Mouse (Mus musculus) embryonic facial prominence, embryonic 12.5 days (tissue): Measurements from ENCODE around the gene Trim67. TPM values are rescaled to one million over a fixed set of nuclear protein-coding genes. Genes with fewer than 3 reads are reported as not detected.

Source experiments
- ATAC-seq: fragments of 200-750 bp; cut with Nextera tagmentation; 2 replicates; pipeline ENCODE4 v1.8.0; 2017; ENCODE audit not compliant: insufficient number of reproducible peaks, insufficient read depth, low FRiP score, low TSS enrichment
- H3K27ac ChIP-seq: fragments of 300-500 bp; sonication (generic); 2 replicates; pipeline ENCODE4 v1.5.1; 2016; ENCODE audit warnings: mild to moderate bottlenecking
- H3K27me3 ChIP-seq: fragments of 300-500 bp; sonication (generic); 2 replicates; pipeline ENCODE4 v1.6.1; 2016; ENCODE audit warnings: mild to moderate bottlenecking, moderate library complexity
- H3K36me3 ChIP-seq: fragments of 300-500 bp; sonication (generic); 2 replicates; pipeline ENCODE4 v1.6.1; 2016; ENCODE audit warnings: mild to moderate bottlenecking
- H3K4me1 ChIP-seq: fragments of 300-500 bp; sonication (generic); 2 replicates; pipeline ENCODE4 v1.6.1; 2016
- H3K4me2 ChIP-seq: fragments of 300-500 bp; sonication (generic); replicated peaks from 2 replicates; pipeline ENCODE4 v1.6.1; 2016; ENCODE audit warnings: mild to moderate bottlenecking, moderate library complexity
- H3K4me3 ChIP-seq: fragments of 300-500 bp; sonication (generic); 2 replicates; pipeline ENCODE4 v1.5.1; 2016; ENCODE audit warnings: mild to moderate bottlenecking
- H3K9ac ChIP-seq: fragments of 300-500 bp; sonication (generic); 2 replicates; pipeline ENCODE4 v1.6.1; 2016; ENCODE audit warnings: mild to moderate bottlenecking, moderate library complexity
- H3K9me3 ChIP-seq: fragments of 300-500 bp; sonication (generic); 2 replicates; pipeline ENCODE4 v1.6.1; 2016; ENCODE audit warnings: mild to moderate bottlenecking, moderate library complexity
- WGBS: fragments of 180-500 bp; shearing (Covaris S2); methylation state at CpG from one replicate; pipeline ENCODE4 v1.1.7; 2016; 5-methylcytosine and 5-hydroxymethylcytosine counted together
- polyA plus RNA-seq: library from polyadenylated mRNA; unstranded; fragments of >200 nt; fragmentation: Nextera tagmentation; extraction: Ambion mirVana; gene quantifications from 2 replicates; pipeline ENCODE4 v1.2.1, GENCODE M21; 2016

The Trim67 gene
- polyA plus RNA-seq, 1 experiment from 2014 or later, result 1.00 TPM

GRCm38 (mm10) chr8:124772389-124772788 is 20.5 kb upstream of the Trim67 start:
- WGBS, result 53% methylated on average over 2 of the region's 2 CpGs
- no peak for ATAC-seq
- H3K9ac ChIP-seq, result no peak overlapping the region

DNA sequence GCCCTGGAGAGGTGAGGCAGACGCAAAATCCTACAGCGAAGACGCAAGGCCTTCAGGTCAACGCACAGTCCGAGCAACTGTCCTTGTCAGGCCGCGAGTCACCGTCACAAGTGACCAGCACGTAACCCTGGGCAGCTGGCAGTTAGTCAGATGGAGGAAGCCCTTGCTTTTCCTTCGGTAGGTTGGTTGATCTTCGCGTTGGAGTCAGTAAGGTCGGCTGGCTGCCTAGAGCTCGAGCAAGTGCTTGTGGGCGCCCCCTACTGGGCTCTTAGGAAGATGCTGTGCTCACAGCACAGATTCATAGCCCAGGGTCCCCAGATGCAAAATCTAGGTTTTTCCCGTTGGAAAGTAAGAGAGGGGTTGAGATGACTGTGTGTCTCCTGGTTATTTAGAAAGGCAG is 17.2 kb upstream of the Trim67 start:
- no peaks in the 10 kb centered on the region for H3K27me3 ChIP-seq
- no peaks in the 10 kb centered on the region for H3K36me3 ChIP-seq
- WGBS, result 10% methylated on average over 16 of the region's 16 CpGs
- peak overlapping the region; percentile 37 for H3K4me2 ChIP-seq
- H3K27ac ChIP-seq, result no peak overlapping the region
- peaks cover 4% of the 10 kb centered on the region; the same call in 1 of the 2 replicates for H3K4me1 ChIP-seq
- no peaks in the 10 kb centered on the region for H3K9me3 ChIP-seq
- H3K4me3 ChIP-seq, result no peak overlapping the region
- ATAC-seq, result no peak
- H3K9ac ChIP-seq, result no peak overlapping the region

More at GRCm38 (mm10) chr8:124772389-124772788, 20.5 kb upstream of the Trim67 start:
- H3K4me1 ChIP-seq, result no peaks in the 10 kb centered on the region
- H3K36me3 ChIP-seq, result no peaks in the 10 kb centered on the region
- no peaks in the 10 kb centered on the region for H3K9me3 ChIP-seq
- no peak overlapping the region for H3K4me3 ChIP-seq
- no peak overlapping the region for H3K27ac ChIP-seq
- no peak overlapping the region for H3K4me2 ChIP-seq
- H3K27me3 ChIP-seq, result no peaks in the 10 kb centered on the region

- Histone ChIP-seq H3K36me3 (no peaks in the 10 kb centered on the region), H3K27ac (no peak overlapping the region), H3K9me3 (no peaks in the 10 kb centered on the region), H3K4me3 (no peak overlapping the region), H3K27me3 (no peaks in the 10 kb centered on the region), H3K4me1 (peaks cover 4% of the 10 kb centered on the region; the same call in 1 of the 2 replicates), H3K9ac (no peak overlapping the region), H3K4me2 (no peak overlapping the region)
- 19% methylated on average over 7 of the region's 7 CpGs for WGBS
- ATAC-seq, result no peak
Observed at GRCm38 (mm10) chr8:124780236-124780635, 12.7 kb upstream of the Trim67 start.

DNA sequence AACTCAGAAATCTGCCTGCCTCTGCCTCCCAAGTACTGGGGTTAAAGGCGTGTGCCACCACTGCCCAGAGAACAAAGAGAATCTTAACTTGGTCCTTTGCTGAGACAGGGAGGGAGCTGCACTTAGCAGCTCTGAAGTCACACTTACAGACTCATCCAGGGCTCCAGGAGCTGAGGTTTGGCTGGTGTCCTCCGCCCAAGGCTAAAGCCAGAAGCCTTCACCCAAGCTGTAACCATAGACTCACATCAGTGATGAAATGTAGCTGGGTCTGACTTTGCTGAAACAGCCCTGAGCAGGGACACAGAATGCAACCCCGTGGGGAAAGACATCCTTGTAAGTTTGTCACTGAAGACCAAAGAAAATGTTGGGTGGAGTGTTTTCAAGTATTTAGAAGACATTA is 10.5 kb upstream of the Trim67 start:
- Histone ChIP-seq H3K36me3 (no peaks in the 10 kb centered on the region), H3K4me2 (no peak overlapping the region), H3K27me3 (no peaks in the 10 kb centered on the region), H3K9me3 (no peaks in the 10 kb centered on the region), H3K27ac (no peak overlapping the region), H3K4me1 (peaks cover 4% of the 10 kb centered on the region; the same call in 1 of the 2 replicates), H3K9ac (no peak overlapping the region), H3K4me3 (no peak overlapping the region)
- 76% methylated on average over 3 of the region's 3 CpGs for WGBS
- ATAC-seq, result no peak

DNA sequence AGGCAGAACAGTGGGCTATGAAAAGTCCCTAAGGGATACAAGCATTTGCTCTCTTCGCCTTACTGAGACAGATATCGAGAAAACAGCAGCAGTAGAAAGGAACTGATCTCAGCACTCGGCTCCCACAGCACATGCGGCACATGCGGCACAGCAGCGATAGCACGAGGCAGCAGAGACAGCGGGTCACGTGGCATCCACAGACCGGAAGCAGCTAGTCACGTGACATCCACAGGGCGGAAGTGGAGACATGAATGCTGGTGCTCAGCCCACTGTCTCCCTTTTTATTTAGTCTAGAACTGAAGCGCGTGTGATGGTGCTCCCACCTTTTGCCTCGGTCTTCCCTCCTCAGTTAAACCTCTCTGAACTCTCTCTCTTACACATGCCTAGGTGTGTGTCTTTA is 9.7 kb upstream of the Trim67 start:
- no peaks in the 10 kb centered on the region for H3K9me3 ChIP-seq
- H3K27ac ChIP-seq, result no peak overlapping the region
- no peak overlapping the region for H3K4me3 ChIP-seq
- peaks cover 4% of the 10 kb centered on the region; the same call in 1 of the 2 replicates for H3K4me1 ChIP-seq
- H3K4me2 ChIP-seq, result no peak overlapping the region
- H3K9ac ChIP-seq, result no peak overlapping the region
- H3K27me3 ChIP-seq, result no peaks in the 10 kb centered on the region
- H3K36me3 ChIP-seq, result no peaks in the 10 kb centered on the region
- no peak for ATAC-seq
- 85% methylated on average over 15 of the region's 15 CpGs for WGBS

- no peaks in the 10 kb centered on the region for H3K36me3 ChIP-seq
- H3K9ac ChIP-seq, result no peak overlapping the region
- H3K4me2 ChIP-seq, result no peak overlapping the region
- H3K4me1 ChIP-seq, result peaks cover 4% of the 10 kb centered on the region; the same call in 1 of the 2 replicates
- no peaks in the 10 kb centered on the region for H3K27me3 ChIP-seq
- WGBS, result 89% methylated on average over 13 of the region's 13 CpGs
- H3K4me3 ChIP-seq, result no peak overlapping the region
- no peak overlapping the region for H3K27ac ChIP-seq
- no peak for ATAC-seq
- H3K9me3 ChIP-seq, result no peaks in the 10 kb centered on the region
Observed at GRCm38 (mm10) chr8:124784613-124785012, 8.3 kb upstream of the Trim67 start.

GRCm38 (mm10) chr8:124790676-124791075 is 2.2 kb upstream of the Trim67 start:
- H3K36me3 ChIP-seq, result no peaks in the 10 kb centered on the region
- no peak for ATAC-seq
- no peak overlapping the region for H3K4me2 ChIP-seq
- H3K9me3 ChIP-seq, result no peaks in the 10 kb centered on the region
- peaks cover 52% of the 10 kb centered on the region for H3K27me3 ChIP-seq
- no peak overlapping the region for H3K4me3 ChIP-seq
- 77% methylated on average over 4 of the region's 4 CpGs for WGBS
- peaks cover 18% of the 10 kb centered on the region for H3K4me1 ChIP-seq
- no peak overlapping the region for H3K9ac ChIP-seq
- no peak overlapping the region for H3K27ac ChIP-seq

DNA sequence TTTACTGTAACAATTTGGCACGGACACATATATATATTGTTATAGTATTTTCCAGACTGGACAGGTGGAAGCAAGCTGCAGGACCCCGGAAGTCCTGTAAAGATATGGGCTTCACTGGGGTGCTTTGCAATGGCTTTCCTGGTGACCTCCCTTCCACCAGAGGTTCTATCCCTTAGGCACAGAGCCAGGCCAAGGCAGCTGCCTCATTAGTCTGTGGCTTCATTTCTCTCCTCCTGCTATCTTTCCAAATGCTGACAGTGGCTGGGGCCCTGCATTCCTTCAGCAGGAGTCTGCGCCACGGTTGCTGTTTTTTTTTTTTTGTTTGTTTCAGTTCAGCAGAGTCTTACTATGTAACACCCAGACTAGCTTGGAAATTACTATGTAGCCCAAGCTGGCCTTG is 1.1 kb upstream of the Trim67 start:
- H3K4me3 ChIP-seq, result peak overlapping the region; percentile 69; the same call in 1 of the 2 replicates
- peaks cover 63% of the 10 kb centered on the region for H3K27me3 ChIP-seq
- H3K36me3 ChIP-seq, result no peaks in the 10 kb centered on the region
- peak overlapping the region; percentile 100 for H3K4me2 ChIP-seq
- H3K4me1 ChIP-seq, result peaks cover 18% of the 10 kb centered on the region
- H3K27ac ChIP-seq, result no peak overlapping the region
- no peaks in the 10 kb centered on the region for H3K9me3 ChIP-seq
- 45% methylated on average over 4 of the region's 4 CpGs for WGBS
- no peak for ATAC-seq
- H3K9ac ChIP-seq, result no peak overlapping the region; the same call in 1 of the 2 replicates

DNA sequence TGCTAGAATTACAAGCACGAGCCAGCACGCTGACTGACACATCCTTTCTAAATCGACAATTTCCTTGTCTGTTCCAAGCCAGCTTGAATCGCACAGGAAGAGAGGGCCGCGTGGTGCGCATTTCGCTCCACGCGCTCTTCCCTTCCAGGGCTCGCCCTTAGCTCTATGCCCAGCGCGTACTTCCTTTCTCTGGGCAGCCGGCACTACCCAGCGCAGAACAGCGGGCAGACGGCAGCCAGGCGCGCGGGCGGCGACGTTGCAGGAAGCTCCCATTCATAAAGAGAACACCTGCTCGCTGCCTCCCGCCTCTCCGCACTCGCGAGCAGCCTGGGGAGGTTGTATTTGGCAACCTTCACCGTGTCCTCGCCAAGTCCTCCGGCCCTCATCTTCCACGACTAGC is 706 bp upstream of the Trim67 start:
- WGBS, result under 1% methylated on average over 32 of the region's 32 CpGs
- 0 out of 2 replicates have a peak overlapping the region, but pooled peaks have one; percentile 31 for H3K27ac ChIP-seq
- H3K9me3 ChIP-seq, result no peaks in the 10 kb centered on the region
- peak overlapping the region; percentile 21 for H3K9ac ChIP-seq
- peaks cover 18% of the 10 kb centered on the region for H3K4me1 ChIP-seq
- H3K4me3 ChIP-seq, result peak overlapping the region; percentile 69
- no peak for ATAC-seq
- peaks cover 66% of the 10 kb centered on the region for H3K27me3 ChIP-seq
- H3K4me2 ChIP-seq, result peak overlapping the region; percentile 100
- no peaks in the 10 kb centered on the region for H3K36me3 ChIP-seq

DNA sequence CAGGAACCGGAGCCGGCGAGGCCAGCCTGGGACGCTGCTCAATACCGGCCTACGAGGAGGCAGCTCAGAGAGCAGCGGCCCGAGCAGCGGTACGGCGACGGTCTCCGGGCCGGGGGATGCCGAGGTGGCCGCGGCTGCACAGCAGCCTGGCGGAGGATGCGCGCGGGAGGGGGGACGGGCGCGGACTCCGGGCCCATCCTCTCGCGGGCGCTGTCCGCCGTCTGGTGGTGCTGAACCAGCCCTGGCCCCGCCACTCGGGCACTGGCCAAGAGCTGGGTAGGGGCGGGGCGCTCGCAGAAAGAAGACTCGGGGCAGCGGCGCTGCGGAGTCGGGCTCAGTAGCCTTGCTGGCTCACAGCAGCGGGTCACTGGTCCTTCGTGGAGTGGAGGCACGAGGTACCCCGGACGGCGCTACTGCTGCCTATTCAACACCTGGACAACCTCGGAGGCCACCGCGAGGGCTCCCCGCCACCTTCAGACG is 320 bp downstream of the Trim67 start:
- H3K27ac ChIP-seq, result peak overlapping the region; percentile 46; the same call in 1 of the 2 replicates
- peak overlapping the region; percentile 69 for H3K4me3 ChIP-seq
- WGBS, result under 1% methylated on average over 39 of the region's 51 CpGs
- ATAC-seq, result peak; percentile 87
- no peaks in the 10 kb centered on the region for H3K9me3 ChIP-seq
- peak overlapping the region; percentile 48; the same call in 1 of the 2 replicates for H3K9ac ChIP-seq
- H3K36me3 ChIP-seq, result no peaks in the 10 kb centered on the region
- peak overlapping the region; percentile 100 for H3K4me2 ChIP-seq
- peaks cover 69% of the 10 kb centered on the region for H3K27me3 ChIP-seq
- H3K4me1 ChIP-seq, result peaks cover 18% of the 10 kb centered on the region

- Histone ChIP-seq H3K36me3 (no peaks in the 10 kb centered on the region), H3K4me2 (peak overlapping the region; percentile 100), H3K4me3 (peak overlapping the region; percentile 69), H3K27ac (no peak overlapping the region), H3K4me1 (peaks cover 18% of the 10 kb centered on the region), H3K9ac (no peak overlapping the region), H3K27me3 (peaks cover 75% of the 10 kb centered on the region), H3K9me3 (no peaks in the 10 kb centered on the region)
- WGBS, result under 1% methylated on average over 80 of the region's 81 CpGs
- ATAC-seq, result peak; percentile 7; the same call in 1 of the 2 replicates
Observed at GRCm38 (mm10) chr8:124793661-124794485, 981 bp downstream of the Trim67 start.

DNA sequence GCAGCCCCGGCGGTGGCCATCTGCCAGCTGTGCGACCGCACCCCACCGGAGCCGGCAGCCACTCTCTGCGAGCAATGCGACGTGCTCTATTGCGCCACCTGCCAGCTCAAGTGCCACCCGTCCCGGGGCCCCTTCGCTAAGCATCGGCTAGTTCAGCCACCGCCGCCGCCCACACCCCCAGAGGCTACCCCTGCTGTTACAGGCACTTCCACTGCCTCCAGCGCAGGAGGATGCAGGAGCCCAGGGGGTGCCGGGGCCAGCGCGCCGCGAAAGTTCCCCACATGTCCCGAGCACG is 1.5 kb downstream of the Trim67 start:
- peaks cover 18% of the 10 kb centered on the region for H3K4me1 ChIP-seq
- under 1% methylated on average over 25 of the region's 25 CpGs for WGBS
- peaks cover 75% of the 10 kb centered on the region for H3K27me3 ChIP-seq
- H3K4me3 ChIP-seq, result peak overlapping the region; percentile 69
- ATAC-seq, result no peak
- H3K9ac ChIP-seq, result no peak overlapping the region
- no peaks in the 10 kb centered on the region for H3K9me3 ChIP-seq
- no peak overlapping the region for H3K27ac ChIP-seq
- peak overlapping the region; percentile 100 for H3K4me2 ChIP-seq
- H3K36me3 ChIP-seq, result no peaks in the 10 kb centered on the region
